Mouse (Mus musculus) adrenal gland, postnatal 25 days (tissue): Measurements from ENCODE around the gene Sult2b1. TPM values are rescaled to one million over a fixed set of nuclear protein-coding genes. Genes with fewer than 3 reads are reported as not detected.
A peak's percentile ranks its signal among the peaks of the same experiment; 100 is the strongest.

Experiments used
- DNase-seq: peaks from one replicate; pipeline ENCODE4 v3.0.0; 2021; ENCODE audit warnings: mixed read lengths
- total RNA-seq: library from RNA; stranded (reverse); gene quantifications from 2 replicates; pipeline ENCODE4 v1.2.3, GENCODE M21; 2021

Gene Sult2b1
- total RNA-seq, 1 experiment from 2014 or later = 1.1 TPM

GRCm38 (mm10) chr7:45693921-45694591 lies 90.4 kb downstream of the Sult2b1 start, which contains the start of gene Sec1:
Sec1 (minus strand) TSS chr7:45694402.
- DNase-seq = no peak

- no peak for DNase-seq
Measured at GRCm38 (mm10) chr7:45692364-45692763, 92.1 kb downstream of the Sult2b1 start.

GRCm38 (mm10) chr7:45689800-45690199 lies 94.7 kb downstream of the Sult2b1 start:
- DNase-seq = no peak

- no peak for DNase-seq
Measured at GRCm38 (mm10) chr7:45689099-45689498, 95.4 kb downstream of the Sult2b1 start.

GRCm38 (mm10) chr7:45686841-45687240 lies 97.6 kb downstream of the Sult2b1 start:
- DNase-seq = no peak

GRCm38 (mm10) chr7:45685811-45686210 lies 98.7 kb downstream of the Sult2b1 start:
- no peak for DNase-seq

GRCm38 (mm10) chr7:45683396-45684050 lies 100.9 kb downstream of the Sult2b1 start, which contains the start of gene Ntn5:
Ntn5 (plus strand) TSS chr7:45684022.
- DNase-seq = no peak

- DNase-seq = peak; percentile 90
Measured at GRCm38 (mm10) chr7:45682144-45683126, 102.0 kb downstream of the Sult2b1 start.

- DNase-seq = no peak
Measured at GRCm38 (mm10) chr7:45681046-45681736, 103.3 kb downstream of the Sult2b1 start.

Other genes starting within 250 kb of the Sult2b1 start
- 0.95 and 1.0 TPM in 2 replicates for gene Hsd17b14, start 229.8 kb downstream of the Sult2b1 start, total RNA-seq
- gene Bcat2, start 214.5 kb downstream of the Sult2b1 start, total RNA-seq = 218 and 244 TPM in 2 replicates
- gene Fgf21, start 169.2 kb downstream of the Sult2b1 start, total RNA-seq = not detected in 2 replicates
- gene Fut1, start 167.4 kb downstream of the Sult2b1 start, total RNA-seq = not detected in 2 replicates
- gene Izumo1, start 162.9 kb downstream of the Sult2b1 start, total RNA-seq = 0.36 TPM in 1 of 2 replicates, not detected in the other
- 21.3 and 23.3 TPM in 2 replicates for gene Rasip1, start 157.2 kb downstream of the Sult2b1 start, total RNA-seq
- gene Mamstr, start 144.7 kb downstream of the Sult2b1 start, total RNA-seq = 3.5 and 4.3 TPM in 2 replicates
- not detected in 2 replicates for gene Fut2, start 118.3 kb downstream of the Sult2b1 start, total RNA-seq
- gene Ntn5, start 100.6 kb downstream of the Sult2b1 start, total RNA-seq = not detected in 2 replicates
- gene Sec1, start 90.3 kb downstream of the Sult2b1 start, total RNA-seq = 0.39 TPM in 1 of 2 replicates, not detected in the other
- 15.7 and 15.8 TPM in 2 replicates for gene Car11, start 84.8 kb downstream of the Sult2b1 start, total RNA-seq
- 282 and 444 TPM in 2 replicates for gene Dbp, start 79.6 kb downstream of the Sult2b1 start, total RNA-seq
- 964 and 1,249 TPM in 2 replicates for gene Rpl18, start 69.2 kb downstream of the Sult2b1 start, total RNA-seq
- 38.2 and 42.0 TPM in 2 replicates for gene Sphk2, start 66.7 kb downstream of the Sult2b1 start, total RNA-seq
- 0.30 and 0.76 TPM in 2 replicates for gene Fam83e, start 63.5 kb downstream of the Sult2b1 start, total RNA-seq
- gene Spaca4, start 58.9 kb downstream of the Sult2b1 start, total RNA-seq = not detected in 2 replicates
- 10.0 and 14.8 TPM in 2 replicates for gene Lmtk3, start 931 bp downstream of the Sult2b1 start, total RNA-seq
- 114 and 134 TPM in 2 replicates for gene Cyth2, start 29.9 kb upstream of the Sult2b1 start, total RNA-seq
- gene Kcnj14, start 40.1 kb upstream of the Sult2b1 start, total RNA-seq = 0.30 and 0.33 TPM in 2 replicates
- gene Grwd1, start 46.3 kb upstream of the Sult2b1 start, total RNA-seq = 22.3 and 26.6 TPM in 2 replicates
- gene Kdelr1, start 88.1 kb upstream of the Sult2b1 start, total RNA-seq = 140 and 141 TPM in 2 replicates
- 0.43 and 1.2 TPM in 2 replicates for gene Grin2d, start 93.7 kb upstream of the Sult2b1 start, total RNA-seq
- gene Syngr4, start 112.0 kb upstream of the Sult2b1 start, total RNA-seq = 0.70 TPM in 1 of 2 replicates, not detected in the other
- 53.0 and 61.3 TPM in 2 replicates for gene Tmem143, start 112.3 kb upstream of the Sult2b1 start, total RNA-seq
- gene Emp3, start 136.7 kb upstream of the Sult2b1 start, total RNA-seq = 231 and 241 TPM in 2 replicates
- 26.4 and 27.9 TPM in 2 replicates for gene Ccdc114, start 139.4 kb upstream of the Sult2b1 start, total RNA-seq
- gene Abcc6, start 245.6 kb upstream of the Sult2b1 start, total RNA-seq = 0.15 and 1.9 TPM in 2 replicates
- 60.0 and 64.7 TPM in 2 replicates for gene Nomo1, start 249.0 kb upstream of the Sult2b1 start, total RNA-seq